Mouse (Mus musculus) cerebellum, adult 2 months (tissue): Measurements from ENCODE around the gene Sertad3.

ENCODE experiments used
- CTCF ChIP-seq: fragments of 200-500 bp; IDR thresholded peaks from 2 replicates; pipeline ENCODE4 v1.5.1; 2011; ENCODE audit warnings: low read depth, mild to moderate bottlenecking, control low read depth, low read length, moderate library complexity, borderline replicate concordance; ENCODE audit not compliant: insufficient read depth
- POLR2A ChIP-seq: fragments of 200-500 bp; IDR thresholded peaks from 2 replicates; pipeline ENCODE4 v1.6.1; 2011; ENCODE audit warnings: low read length, control low read depth, borderline replicate concordance; ENCODE audit not compliant: insufficient read depth

DNA sequence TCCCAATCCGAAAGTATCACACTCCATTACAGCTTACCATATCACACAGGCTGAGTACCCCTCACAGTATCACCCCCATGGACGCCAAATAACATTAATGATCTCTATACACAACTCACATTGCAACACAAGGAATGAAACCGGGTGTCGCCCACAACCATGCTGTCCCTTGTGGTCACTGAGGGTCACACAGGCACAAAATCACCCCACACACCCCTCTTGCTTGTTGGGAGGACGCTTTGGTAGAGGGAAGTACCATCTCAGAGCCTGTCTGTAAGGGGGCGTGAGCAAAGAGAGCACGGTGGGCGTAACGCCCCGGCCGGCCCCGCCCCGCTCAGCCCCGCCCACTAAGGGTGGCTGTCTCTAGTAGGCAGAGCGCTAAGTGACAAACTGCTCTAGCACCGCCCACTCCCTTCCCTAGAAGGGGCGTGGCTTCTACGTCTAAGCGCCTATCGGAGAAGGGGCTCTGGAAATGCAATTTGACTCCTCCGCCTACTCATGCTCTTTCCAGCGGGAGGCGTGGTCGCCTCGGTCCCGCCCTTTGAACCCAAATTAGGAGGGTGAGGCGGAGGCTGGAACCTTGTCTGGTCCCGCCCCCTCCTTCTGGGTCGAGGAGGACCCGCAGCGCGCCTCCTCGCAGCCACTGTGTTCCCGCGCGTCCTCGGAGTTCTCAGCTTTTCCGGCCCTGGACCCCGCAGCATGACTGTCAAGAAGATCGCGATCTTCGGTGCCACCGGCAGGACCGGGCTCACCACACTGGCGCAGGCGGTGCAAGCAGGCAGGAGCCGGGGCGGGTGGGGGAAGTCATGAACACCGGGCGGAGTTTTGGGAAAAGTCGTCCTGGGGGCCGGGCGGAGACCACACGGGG, 25.9 kb upstream of the Sertad3 start, which contains the start of the genes Sptbn4 and Blvrb:
- TF ChIP-seq CTCF (peak; percentile 40; the same call in 1 of the 2 replicates), POLR2A (peak; percentile 61; the same call in 1 of the 2 replicates)
